Mouse (Mus musculus) left cerebral cortex, adult 11 months (tissue): ENCODE results near the gene Ces5a.
A peak's percentile ranks its signal among the peaks of the same experiment; 100 is the strongest.
"Not testable (repeated sequence)": the region's sequence is repeated elsewhere in the genome, so short reads cannot be mapped to it uniquely, and the experiment has no call there.

ENCODE experiments used
- DNase-seq: peaks from one replicate; pipeline ENCODE4 v3.0.0; 2022; ENCODE audit warnings: low spot score

Ces5a gene

DNA sequence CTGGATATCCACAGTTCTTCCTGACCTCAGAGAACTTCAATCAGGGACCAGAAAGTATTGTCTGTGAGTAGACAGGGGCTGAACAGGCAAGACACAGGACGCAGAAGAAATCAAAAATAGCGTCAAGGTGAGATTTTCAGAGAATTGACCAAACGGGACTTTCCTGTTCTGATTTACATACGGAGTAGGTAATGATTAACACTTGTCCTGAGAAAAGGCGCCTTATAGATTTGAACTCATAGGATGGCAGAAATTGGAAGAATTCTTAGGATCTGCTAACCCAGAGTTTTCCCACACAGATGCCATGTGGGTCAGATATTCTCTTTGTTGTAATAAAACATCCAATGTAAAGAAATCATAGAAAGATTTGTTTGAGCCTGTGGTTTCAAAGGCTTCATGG is at the start of gene Ces5a:
Gene Ces5a (minus strand): TSS at position 101 of the 400 bp plus-strand sequence.
- no peak for DNase-seq

DNA sequence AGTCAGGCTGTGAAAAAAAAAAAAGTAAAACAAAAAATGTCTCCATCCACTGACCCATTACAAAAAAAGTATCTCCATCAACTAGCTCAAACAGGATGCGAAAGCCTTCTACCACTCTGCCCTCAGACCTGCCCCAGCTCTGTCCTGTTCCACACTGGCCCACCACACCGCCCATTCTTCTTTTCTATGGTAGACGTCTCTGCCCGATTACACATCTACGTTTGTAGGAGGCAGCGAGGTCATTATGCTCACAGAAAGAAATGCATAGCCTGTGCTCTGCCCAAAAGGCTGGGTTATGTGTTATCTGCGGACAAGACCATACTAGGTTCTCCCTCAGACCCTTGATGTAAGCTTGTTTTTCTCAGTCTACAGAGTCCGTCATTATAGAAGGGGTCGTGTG is 37.2 kb upstream of the Ces5a start:
- DNase-seq: no peak

DNA sequence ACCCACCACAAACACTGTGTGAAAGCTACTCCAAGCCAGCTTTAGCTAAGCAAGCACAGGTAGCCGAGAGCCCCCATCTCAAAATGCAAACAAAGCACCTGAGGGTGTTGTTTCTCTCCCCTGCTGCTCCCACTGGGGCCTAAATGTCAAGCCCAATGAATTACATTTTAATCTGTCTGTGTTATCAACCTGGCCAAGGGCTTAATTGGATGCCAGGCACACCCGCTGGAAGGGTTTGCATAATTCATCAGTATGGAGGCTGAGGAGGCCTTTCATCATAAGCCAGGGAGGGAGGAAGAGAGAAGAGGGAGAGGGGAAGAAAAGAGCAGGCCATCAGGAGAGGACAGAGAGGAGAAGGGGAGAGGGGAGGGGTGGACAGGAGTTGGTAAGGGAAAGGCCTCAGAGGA is 36.5 kb upstream of the Ces5a start:
- DNase-seq: peak; percentile 49

DNA sequence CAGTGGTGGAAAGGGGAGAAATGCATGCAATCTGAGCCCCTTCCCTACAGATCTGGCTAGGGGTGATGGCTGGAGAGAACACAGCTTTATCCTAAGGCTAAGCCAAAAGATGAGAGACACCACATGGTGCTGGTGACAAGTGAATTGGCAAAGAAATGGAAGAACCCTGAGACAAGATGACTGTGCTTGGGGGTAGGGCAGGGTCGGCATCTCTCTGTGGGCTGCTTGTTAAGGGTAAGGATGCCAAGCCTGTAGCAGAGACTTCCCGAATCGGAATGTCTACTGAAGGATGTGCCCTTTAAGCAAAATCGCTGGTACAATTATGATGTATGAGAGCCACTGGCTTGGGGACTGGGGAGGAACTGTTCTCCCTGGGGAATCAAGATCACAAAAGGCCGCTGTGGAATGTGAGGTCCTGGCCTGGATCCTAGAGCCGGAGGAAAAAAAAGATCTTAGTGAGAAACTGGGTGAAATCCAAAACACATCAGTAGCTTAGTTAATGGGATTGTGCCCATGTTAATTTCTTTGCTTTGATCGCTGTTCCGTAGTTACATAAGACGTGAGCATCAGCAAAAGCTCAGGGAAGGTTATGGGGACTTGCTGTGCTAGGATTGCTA is 35.8 kb upstream of the Ces5a start:
- DNase-seq: peak; percentile 74

DNA sequence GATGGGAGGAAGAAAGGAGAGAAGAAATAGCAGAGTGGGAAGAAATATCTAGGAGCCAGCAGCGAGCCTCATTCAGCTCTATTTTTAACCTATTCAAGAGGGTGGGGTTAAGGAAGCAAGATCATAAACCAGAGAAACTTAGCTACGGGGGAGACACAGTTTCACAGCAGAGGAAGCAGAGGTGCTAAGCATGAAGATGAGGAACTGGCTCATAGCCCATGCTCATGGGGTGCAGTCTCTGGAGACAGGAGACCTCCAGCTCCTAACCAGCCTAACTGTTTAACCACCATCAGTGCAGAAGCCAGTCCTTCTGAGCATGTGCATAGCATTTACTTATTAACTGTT is 34.5 kb upstream of the Ces5a start:
- peak; percentile 31 for DNase-seq

DNA sequence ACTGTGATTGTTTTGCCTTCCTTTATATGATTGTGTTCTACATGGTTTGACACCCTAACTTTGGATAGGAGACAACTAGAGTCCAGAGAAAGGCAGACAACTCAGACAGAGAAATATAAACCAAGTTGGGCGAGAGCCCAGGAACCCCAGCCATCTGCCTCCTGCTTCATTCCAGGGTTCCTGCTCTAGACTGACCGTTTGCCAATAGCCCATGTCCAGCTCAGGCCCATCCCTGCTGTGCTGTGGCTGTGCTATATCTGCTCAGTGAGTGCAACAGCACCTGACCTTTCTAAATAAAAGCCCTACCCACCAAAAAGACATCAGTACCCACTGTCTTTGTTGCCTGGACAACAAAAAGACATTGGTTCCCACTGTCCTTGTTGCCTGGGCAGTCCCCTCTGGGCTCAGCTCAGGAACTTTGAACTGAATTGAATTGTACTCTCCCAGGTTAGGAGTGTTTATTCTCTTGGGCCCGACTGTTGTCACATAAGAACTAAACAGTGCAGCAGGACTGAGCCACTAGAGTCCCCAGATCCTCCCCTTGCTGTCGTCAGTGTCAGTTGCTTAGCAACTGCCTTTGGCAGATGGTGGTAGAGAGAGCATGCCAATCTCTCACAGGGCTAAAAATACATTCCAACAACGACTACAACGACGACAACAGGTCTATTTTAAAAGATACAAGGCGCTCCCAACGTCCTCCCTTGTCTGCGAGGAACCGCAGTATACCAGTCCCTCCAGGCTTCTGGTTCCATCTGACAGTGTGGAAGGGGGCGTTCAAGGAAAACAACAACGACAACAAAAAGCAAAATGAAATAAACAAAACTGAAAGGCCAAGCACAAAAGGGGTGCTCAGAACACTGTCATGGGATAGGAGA is 33.9 kb upstream of the Ces5a start:
- DNase-seq: peak; percentile 77

DNA sequence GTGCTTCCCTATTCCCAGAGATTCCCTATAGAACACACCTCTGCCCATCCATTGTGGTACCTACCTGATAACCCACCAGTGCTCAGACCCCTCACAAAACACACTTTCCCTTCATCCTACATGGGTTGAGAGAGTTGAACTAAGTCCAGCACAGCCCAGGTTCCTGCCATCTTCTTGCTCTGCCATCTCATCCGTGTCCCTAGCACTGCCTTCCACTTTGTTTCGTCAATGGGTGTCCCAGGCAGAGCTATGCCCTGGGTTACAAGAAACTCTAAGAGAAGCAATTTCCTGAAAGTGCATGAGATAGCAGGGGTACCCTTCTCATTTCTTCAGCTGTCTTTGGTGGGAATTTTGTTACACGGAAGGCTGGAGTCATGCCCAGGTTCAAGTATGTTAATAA is 33.0 kb upstream of the Ces5a start:
- DNase-seq: no peak

DNA sequence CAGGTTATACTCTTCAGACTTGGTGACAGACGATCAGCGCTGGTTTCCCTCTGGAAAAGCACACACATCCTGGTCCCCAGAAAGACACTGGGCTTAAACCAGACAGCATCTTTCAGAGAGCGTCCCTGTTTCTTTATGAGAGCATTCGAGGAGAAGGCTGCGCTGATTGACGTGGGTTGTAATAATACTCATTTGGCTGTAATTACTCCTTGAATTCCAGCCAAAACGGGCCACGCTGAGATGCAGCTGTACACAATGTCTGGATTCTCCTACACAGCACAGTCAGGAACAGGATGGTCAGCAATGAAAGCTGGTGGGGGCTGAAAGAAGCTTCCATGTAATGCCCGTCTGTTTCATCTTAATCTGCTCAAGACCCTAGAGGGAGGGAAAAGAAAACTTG is 31.5 kb upstream of the Ces5a start:
- peak; percentile 31 for DNase-seq

DNA sequence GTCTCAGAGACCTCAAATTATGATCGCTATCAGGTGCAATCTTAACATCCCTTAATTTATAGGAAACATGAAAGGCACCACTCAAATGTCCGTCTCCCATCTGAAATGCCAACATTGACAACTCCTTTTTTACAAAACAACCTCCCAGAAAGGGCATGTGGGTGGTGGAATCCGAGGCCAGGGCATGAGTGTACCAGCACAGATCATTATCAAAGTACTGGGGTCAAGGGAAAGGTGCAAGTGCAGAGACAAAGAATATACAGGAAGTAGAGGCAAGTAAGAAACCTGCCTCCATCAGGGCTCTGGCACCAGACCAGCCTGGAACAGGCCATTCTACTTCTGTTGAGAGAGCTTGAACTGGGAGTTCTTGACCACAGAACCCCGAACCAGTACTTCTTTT is 29.0 kb upstream of the Ces5a start:
- no peak for DNase-seq

DNA sequence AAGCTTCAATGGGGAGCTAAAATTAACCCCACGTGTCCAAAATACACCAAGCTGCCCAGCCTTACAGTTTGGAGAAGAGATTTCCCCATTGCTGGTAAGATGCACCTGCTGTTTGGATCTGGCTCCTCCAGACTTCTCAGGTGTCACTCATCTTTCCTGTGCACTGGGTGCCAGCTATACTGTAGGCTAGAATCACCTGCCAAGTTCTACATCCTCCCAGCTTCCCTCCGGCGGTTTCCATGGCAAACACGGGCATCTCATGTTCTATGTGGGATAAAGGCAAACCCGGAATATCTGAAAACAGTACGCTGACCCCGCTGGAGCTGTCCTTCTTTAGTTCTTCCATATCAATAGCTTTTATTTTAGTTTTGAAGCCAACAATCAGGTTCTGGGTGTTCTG is 27.9 kb upstream of the Ces5a start:
- DNase-seq: no peak

DNA sequence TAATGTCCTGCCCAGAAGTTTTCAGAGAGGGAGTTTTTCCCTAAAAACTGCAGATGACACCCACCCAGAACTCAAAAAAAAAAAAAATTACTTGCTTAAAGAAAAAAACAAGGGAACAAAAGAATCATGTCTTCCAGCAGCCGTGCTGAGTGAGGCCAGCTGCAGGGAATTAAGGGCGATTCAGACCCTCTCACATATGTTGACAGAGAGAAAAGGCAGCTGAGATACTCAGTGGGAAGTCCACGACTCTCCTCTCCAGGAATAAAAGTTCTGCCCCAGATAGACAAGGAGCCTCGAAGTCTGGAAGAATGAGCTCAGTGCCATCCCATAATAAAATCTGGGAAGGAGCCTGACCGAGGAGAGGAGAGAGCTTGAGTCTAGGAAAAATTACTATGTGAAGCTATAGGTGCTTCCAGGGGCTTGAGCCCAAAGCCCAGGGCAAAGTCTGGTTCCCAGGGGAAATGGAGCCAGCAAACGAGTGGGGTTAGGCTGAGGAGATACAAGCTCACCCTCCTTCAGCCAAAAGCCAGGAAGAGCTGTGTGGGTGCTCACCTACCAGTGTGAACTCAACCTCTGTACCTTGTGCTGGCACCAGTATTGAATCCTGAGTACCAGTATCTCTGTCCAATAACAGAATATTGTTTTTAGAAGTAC is 27.1 kb upstream of the Ces5a start:
- no peak for DNase-seq

DNA sequence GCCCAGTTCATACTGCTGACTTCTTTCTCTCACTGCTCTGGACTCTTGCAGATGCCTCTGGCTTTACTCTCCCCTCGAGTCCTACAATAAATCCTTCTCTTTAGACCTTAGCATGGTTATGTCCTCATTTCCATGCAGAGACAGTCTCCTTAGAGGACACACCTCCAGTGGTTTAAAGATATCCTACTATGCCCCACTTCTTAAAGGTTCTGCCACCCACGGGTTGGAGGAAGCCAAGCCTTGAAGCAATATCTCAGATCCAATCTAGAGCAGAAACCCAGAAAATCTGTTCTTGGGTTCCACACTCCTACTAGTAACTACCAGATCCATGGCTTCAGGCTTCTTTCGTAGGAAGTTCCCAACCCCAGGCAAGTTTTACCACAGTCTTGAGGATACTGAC is 25.6 kb upstream of the Ces5a start:
- no peak for DNase-seq

DNA sequence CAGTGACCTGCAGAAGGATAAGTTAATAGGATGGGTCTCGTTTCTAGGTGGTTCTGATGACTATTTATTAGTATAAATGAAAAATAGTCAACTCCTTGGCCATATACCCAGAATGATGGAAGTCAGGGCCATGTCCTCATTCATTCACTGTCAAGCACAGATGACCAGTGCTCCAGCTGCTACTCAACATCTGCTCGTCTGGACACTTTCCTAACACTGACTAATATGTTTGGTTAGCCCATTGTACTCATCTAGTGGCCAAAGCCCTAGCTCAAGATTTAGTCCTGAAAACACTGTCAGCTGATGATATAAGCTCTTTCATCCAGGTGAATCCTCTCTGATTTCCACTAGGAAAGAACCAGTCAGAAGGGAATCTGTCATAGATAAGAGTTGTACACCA is 24.1 kb upstream of the Ces5a start:
- DNase-seq: no peak

DNA sequence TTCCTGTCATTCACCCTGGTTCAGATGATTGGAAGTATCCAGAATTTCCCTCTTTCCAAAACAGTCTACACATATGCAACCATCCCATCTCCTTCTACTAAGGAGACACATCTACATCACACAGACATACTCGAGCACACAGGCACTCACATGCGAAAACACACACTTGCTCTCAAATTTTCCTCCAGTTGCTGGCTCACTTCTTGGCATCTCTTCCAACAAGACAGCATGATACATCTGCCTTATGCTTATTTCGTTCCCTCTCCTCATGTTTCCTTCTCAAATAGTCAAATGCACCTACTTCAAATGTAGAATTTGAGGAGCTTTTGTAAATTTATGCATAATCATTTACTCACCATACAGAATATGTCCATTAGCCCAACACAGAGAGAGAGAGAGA is 33.0 kb downstream of the Ces5a start:
- DNase-seq: no peak

DNA sequence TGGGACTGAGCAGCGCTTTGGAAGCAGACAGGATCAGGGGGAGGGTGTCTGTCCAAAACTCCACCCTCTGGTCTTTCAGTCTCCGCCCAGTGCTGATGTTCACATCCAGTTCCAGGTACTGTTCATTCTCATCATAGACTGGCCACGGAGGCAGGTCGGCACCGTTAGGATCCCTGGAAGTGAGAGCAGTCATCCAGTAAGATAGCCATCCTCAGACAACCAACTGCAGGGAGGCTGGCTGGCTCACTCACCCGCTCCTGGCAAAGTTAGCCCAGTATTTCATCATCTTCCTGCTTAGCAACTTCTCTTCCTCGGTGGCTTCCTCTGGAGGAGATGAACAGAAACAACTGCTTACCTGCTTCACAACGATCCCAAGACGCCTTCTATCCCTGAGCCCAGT is 36.2 kb downstream of the Ces5a start:
- DNase-seq: no peak

DNA sequence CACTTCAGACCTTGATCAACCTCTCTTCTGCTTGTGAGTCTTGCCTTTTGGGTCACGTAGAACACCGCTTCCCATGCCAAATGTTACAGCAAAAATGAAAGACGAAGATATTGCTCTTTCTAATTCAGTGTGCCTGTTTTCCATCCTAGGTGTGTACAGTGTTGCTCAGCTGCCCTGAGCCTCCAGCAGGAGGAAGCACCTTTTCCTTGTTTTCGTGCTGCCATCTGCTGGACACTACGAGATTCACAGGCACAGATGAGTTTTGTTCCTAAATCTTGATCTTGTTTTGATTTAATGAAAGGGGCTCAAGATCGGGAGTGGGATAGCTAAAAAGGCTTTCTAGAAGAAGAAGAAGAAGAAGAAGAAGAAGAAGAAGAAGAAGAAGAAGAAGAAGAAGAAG is 40.3 kb downstream of the Ces5a start:
- peak; percentile 8 for DNase-seq

DNA sequence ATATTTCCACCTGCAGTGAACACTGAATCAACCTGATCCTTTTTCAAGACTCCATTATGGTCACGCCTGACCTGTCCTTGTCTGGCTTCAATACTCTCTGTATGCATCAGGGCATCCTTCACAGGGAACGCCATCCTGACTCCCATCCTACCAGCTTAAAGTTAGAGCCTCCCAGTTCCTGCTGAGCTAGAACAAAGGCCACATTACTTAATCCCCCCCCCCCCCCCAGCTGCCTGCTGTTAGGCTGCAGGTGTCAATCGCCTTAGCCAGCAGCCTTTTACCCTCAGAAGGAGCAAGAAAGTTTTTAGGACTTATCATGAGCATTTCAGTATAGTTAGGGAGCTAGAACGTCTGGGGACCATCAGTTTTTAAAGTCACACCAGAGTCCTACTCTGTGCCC is 46.9 kb downstream of the Ces5a start:
- no peak for DNase-seq

DNA sequence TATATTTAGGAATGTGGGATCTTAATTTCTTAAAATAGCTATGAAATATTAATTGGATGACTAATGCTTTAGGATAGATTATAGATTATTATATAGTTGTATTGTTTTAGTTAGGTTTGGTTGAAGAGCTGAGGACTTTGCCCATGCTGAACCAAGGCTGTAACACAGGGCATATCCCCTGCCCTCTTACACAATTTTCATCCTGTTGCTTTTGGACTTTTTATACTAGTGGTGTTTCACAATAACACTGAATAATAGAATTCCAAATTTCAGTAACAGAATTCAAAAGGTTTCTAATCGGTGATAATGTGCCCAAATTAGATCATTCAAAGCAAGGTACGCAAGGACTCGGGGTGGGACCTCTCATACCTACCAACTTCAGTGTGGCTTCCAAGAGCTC is 57.4 kb downstream of the Ces5a start:
- no peak for DNase-seq

DNA sequence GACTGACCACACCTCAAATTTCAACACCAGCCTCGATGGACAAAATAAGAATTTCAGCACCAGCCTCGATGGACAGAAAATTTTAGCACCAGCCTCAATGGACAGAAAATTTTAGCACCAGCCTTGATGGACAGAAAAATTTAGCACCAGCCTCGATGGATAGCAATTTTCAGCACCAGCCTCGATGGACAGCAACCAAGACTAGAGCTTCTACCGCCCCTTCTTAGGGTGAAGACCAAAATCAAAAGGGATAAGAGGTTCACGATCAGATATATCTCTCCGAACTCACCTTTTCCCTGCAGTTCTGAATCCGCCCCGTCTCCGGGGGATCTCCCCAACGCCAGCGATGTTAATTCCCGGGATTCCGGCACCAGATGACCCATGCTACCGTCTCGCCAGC is 65.9 kb downstream of the Ces5a start:
- not testable (repeated sequence) for DNase-seq

DNA sequence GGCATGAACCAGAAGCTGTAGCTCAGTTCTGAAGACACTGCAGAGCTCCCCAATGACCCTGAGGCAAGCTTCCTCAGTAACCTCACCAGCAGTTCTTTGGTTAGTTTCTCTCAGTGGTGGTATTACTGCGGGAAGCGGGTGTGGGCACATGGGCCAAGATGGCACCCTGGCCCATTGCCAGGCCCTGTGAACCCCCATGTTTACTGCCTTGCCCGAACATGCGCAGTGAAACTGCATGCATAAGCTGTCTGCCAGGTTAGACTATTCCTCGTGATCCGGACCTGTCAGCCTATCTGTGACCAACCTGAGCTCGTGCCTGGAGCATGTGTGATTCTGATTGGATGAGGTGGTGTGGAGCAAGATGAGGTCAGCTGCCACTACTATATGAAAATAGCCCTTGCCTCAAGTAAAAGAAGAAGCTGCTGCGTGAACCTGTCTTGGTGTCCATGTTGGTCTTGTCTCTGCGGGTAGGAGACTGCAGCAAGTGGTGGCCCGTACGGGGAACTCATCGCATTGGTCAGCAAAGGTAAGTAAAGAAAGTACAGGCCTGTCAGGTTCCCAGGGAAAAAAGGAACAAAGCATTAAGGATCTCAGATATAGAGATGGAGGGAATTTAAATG is 81.3 kb downstream of the Ces5a start:
- no peak for DNase-seq
